Mouse (Mus musculus) megakaryocyte, embryonic 14.5 days (primary cell): ENCODE data around the gene Fgb. TPM values are rescaled to one million over a fixed set of nuclear protein-coding genes. Genes with fewer than 3 reads are reported as not detected.

Source experiments
- H3K27me3 ChIP-seq: replicated peaks from 2 replicates; pipeline ENCODE3; 2012; ENCODE audit warnings: inconsistent platforms
- H3K36me3 ChIP-seq: replicated peaks from 2 replicates; pipeline ENCODE3; 2012; ENCODE audit warnings: low read length, inconsistent platforms, mixed read lengths
- H3K4me1 ChIP-seq: 2 replicates; pipeline ENCODE4 v1.6.1; 2012; ENCODE audit warnings: inconsistent platforms
- H3K4me3 ChIP-seq: replicated peaks from 2 replicates; pipeline ENCODE3; 2012; ENCODE audit warnings: moderate library complexity, mild to moderate bottlenecking, inconsistent platforms
- H3K9me3 ChIP-seq: 2 replicates; pipeline ENCODE4 v1.6.1; 2012; ENCODE audit warnings: inconsistent platforms
- FLI1 ChIP-seq: IDR thresholded peaks from 2 replicates; pipeline ENCODE4 v1.6.1; 2012; ENCODE audit warnings: low read length, inconsistent platforms, mixed read lengths
- GATA1 ChIP-seq: IDR thresholded peaks from 3 replicates; pipeline ENCODE4 v1.6.1; 2012; ENCODE audit warnings: mixed read lengths, low read length, inconsistent platforms, borderline replicate concordance
- polyA plus RNA-seq: library from polyadenylated mRNA; stranded (reverse); fragments of >175 nt; gene quantifications from 2 replicates; pipeline ENCODE4 v1.2.3, GENCODE M21; 2012; ENCODE audit warnings: low replicate concordance; ENCODE audit not compliant: insufficient read depth

The Fgb gene
- polyA plus RNA-seq, 1 experiment: not detected

- H3K4me3 ChIP-seq: no peak overlapping the region
- peaks cover 4% of the 10 kb centered on the region for H3K27me3 ChIP-seq
- H3K9me3 ChIP-seq: peaks cover 4% of the 10 kb centered on the region; the same call in 1 of the 2 replicates
- no peak for TF ChIP-seq GATA1
- H3K4me1 ChIP-seq: no peaks in the 10 kb centered on the region
- H3K36me3 ChIP-seq: no peaks in the 10 kb centered on the region
These were observed 15.9 kb downstream of the Fgb start for GRCm38 (mm10) chr3:83033801-83034200.

GRCm38 (mm10) chr3:83032746-83033308 lies 16.8 kb downstream of the Fgb start:
- H3K27me3 ChIP-seq: peaks cover 4% of the 10 kb centered on the region
- no peaks in the 10 kb centered on the region for H3K4me1 ChIP-seq
- no peak for TF ChIP-seq FLI1
- TF ChIP-seq GATA1: no peak
- H3K4me3 ChIP-seq: no peak overlapping the region
- no peaks in the 10 kb centered on the region for H3K36me3 ChIP-seq
- H3K9me3 ChIP-seq: peaks cover 4% of the 10 kb centered on the region; the same call in 1 of the 2 replicates

DNA sequence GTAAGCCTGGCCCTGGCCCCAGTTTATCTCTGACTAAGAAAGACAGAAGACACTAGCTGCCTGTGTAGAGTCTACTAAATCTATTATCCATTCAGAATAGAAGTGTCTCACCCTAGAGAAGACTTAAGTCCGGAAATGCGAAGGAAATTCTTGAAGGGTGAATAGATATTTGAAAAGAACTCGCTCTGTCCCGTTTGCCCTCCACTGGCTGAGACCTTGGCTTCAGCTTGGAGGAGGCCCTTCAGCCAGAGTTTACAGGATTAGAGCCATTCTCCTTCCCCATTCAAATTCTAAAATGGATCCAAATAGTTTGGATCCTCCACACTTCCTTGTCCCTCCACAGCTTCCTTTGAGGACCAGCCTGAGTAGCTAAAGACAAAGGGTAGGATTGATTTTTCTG lies 19.3 kb downstream of the Fgb start:
- TF ChIP-seq GATA1: no peak
- no peak for TF ChIP-seq FLI1
- peaks cover 4% of the 10 kb centered on the region; the same call in 1 of the 2 replicates for H3K9me3 ChIP-seq

GRCm38 (mm10) chr3:83027546-83028251 lies 22.0 kb downstream of the Fgb start:
- Histone ChIP-seq H3K27me3 (peaks cover 2% of the 10 kb centered on the region), H3K36me3 (no peaks in the 10 kb centered on the region), H3K9me3 (no peaks in the 10 kb centered on the region), H3K4me1 (no peaks in the 10 kb centered on the region), H3K4me3 (no peak overlapping the region)
- TF ChIP-seq GATA1 (no peak), FLI1 (no peak)

More for the DNA sequence above, 19.3 kb downstream of the Fgb start:
- Histone ChIP-seq H3K27me3 (peaks cover 7% of the 10 kb centered on the region), H3K4me3 (no peak overlapping the region), H3K36me3 (no peaks in the 10 kb centered on the region), H3K4me1 (no peaks in the 10 kb centered on the region)

DNA sequence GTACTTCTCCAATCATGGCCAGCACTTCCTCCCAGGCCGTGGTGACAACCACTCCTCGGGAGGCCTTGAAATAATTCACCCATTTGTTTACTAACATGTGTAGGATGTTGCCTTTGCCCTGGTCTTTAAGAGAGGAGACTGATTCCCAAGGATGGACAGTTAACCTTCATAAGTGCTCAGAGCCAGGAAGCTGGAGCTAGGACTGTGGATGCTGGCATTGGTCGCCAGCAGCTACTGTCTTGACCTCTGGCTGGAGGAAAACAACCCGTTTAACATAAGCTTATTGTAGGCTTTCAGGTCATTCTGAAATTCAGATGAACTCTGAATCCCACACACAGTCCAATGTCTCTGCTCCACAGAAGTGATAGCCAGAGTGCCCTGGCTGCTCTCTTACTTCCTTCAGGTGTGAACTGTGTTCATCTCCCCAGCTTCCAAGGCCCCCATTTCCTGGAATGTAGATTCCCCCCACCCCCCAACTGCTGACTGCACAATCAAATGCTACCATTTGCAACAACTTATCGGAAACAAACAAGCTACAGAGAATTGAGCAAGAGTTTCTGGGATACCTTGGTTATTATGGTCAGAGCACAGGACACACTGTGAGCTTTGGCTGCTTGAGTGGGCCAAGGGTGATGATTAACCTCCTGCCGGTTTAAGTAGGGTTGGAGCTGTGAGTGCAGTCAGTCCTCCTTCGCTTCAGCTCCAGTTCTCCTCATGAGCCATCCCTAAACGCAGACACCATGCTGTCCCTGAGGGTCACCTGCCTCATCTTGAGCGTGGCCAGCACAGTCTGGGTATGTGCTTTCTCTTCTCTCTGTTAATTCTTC lies 24.0 kb downstream of the Fgb start, which contains the start of gene Fga:
TSS of gene Fga (plus strand) at position 602 of the 827 bp plus-strand sequence.
- Histone ChIP-seq H3K4me1 (no peaks in the 10 kb centered on the region), H3K4me3 (no peak within 1 kb of the TSS), H3K9me3 (no peaks in the 10 kb centered on the region), H3K36me3 (no peaks in the 10 kb centered on the region), H3K27me3 (peaks cover 2% of the 10 kb centered on the region)
- TF ChIP-seq FLI1 (no peak), GATA1 (no peak)

DNA sequence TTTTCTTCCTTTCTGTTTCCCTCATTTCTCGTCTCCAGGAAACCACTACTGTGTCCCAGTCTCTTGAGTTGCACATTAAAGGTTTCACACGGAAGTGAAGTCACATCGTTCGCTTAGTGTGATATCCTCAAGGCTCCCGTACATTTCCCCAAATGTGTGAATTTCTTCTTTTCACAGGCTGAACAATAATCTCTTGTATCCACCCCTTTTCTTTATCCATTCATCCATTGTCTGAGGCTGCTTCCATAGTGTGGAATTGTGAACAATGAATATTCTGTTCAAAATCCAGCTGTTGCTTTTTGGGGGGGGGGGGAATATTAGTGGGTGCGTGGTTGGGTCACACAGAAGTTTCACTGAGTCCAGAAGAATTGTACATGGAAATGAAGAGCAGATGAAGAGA lies 24.6 kb downstream of the Fgb start:
- Histone ChIP-seq H3K27me3 (peaks cover 2% of the 10 kb centered on the region), H3K9me3 (0 out of 2 replicates have a peak, but pooled peaks cover 4% of the 10 kb centered on the region), H3K36me3 (no peaks in the 10 kb centered on the region), H3K4me1 (no peaks in the 10 kb centered on the region), H3K4me3 (no peak overlapping the region)
- TF ChIP-seq GATA1: no peak
- no peak for TF ChIP-seq FLI1

DNA sequence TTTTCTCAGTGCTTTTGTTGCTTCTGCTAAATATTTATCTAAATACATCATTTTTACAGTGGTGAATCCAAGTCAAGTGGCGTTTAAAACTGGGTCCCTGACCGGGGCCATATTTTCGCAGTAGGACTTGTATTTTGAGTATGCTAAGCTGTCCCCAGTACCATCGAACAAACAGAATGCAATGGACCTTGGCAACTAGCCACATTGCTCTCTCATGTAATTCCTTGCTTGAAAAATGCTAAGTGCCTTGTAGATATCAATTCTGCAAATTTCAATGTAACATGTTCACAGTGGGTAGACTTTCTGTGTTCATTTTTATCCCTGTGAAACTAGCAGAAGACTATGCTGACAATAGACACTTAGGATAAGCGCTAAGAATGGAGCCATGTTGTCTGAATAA lies 28.5 kb downstream of the Fgb start:
- no peak overlapping the region for H3K4me3 ChIP-seq
- 0 out of 2 replicates have a peak, but pooled peaks cover 4% of the 10 kb centered on the region for H3K9me3 ChIP-seq
- TF ChIP-seq GATA1: no peak
- TF ChIP-seq FLI1: no peak

DNA sequence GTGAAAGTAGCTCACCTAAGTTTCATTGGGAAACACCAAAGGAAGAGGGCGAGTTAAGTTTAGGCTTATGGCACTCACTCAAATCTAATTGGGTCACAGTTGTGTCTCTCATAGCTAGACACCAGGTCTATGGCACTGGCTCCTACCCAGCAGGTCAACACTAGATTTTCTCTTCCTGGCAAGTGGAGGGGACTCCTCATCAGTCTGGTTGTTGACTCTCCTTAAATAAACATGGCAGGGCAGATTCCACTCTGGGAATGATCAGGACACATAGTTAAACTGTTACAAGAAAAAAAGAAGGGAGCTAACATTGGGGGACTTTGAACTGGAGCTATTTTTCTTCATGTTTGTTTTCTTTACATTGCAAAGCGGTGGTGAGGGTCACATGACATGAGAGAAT lies 29.3 kb downstream of the Fgb start:
- H3K36me3 ChIP-seq: no peaks in the 10 kb centered on the region
- TF ChIP-seq GATA1: no peak
- no peak for TF ChIP-seq FLI1
- H3K27me3 ChIP-seq: no peaks in the 10 kb centered on the region
- H3K4me3 ChIP-seq: no peak overlapping the region
- no peaks in the 10 kb centered on the region; the same call in 1 of the 2 replicates for H3K4me1 ChIP-seq
- 0 out of 2 replicates have a peak, but pooled peaks cover 4% of the 10 kb centered on the region for H3K9me3 ChIP-seq

More for the DNA sequence above, 28.5 kb downstream of the Fgb start:
- Histone ChIP-seq H3K27me3 (peaks cover 2% of the 10 kb centered on the region), H3K4me1 (no peaks in the 10 kb centered on the region; the same call in 1 of the 2 replicates), H3K36me3 (no peaks in the 10 kb centered on the region)

GRCm38 (mm10) chr3:83016236-83016635 lies 33.4 kb downstream of the Fgb start:
- H3K4me1 ChIP-seq: no peaks in the 10 kb centered on the region; the same call in 1 of the 2 replicates
- H3K9me3 ChIP-seq: 0 out of 2 replicates have a peak, but pooled peaks cover 4% of the 10 kb centered on the region
- no peaks in the 10 kb centered on the region for H3K36me3 ChIP-seq
- TF ChIP-seq GATA1 (no peak), FLI1 (no peak)
- no peak overlapping the region for H3K4me3 ChIP-seq
- H3K27me3 ChIP-seq: no peaks in the 10 kb centered on the region

DNA sequence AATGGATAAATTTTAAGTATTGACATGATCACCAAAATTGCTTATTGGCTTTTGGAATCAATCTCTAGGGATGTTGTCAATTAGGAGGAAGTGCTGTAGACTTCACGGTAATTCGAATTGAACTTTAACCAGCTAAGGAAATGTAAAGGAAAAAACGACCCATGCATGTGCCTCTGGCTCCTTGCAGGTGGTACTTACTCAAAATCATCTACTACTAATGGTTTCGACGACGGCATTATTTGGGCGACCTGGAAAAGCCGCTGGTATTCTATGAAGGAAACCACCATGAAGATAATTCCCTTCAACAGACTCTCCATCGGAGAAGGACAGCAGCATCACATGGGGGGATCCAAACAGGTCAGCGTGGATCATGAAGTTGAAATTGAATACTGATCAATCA lies 35.7 kb downstream of the Fgb start:
- TF ChIP-seq FLI1 (no peak), GATA1 (no peak)
- H3K9me3 ChIP-seq: no peaks in the 10 kb centered on the region
- no peaks in the 10 kb centered on the region for H3K27me3 ChIP-seq
- no peak overlapping the region for H3K4me3 ChIP-seq
- H3K4me1 ChIP-seq: no peaks in the 10 kb centered on the region; the same call in 1 of the 2 replicates
- no peaks in the 10 kb centered on the region for H3K36me3 ChIP-seq
